Mouse (Mus musculus) cerebellum, adult 2 months (tissue): ENCODE results near the gene Rras2.

Experiments
- CTCF ChIP-seq: fragments of 200-500 bp; IDR thresholded peaks from 2 replicates; pipeline ENCODE4 v1.5.1; 2011; ENCODE audit warnings: low read depth, mild to moderate bottlenecking, control low read depth, low read length, moderate library complexity, borderline replicate concordance; ENCODE audit not compliant: insufficient read depth
- POLR2A ChIP-seq: fragments of 200-500 bp; IDR thresholded peaks from 2 replicates; pipeline ENCODE4 v1.6.1; 2011; ENCODE audit warnings: low read length, control low read depth, borderline replicate concordance; ENCODE audit not compliant: insufficient read depth

- no peak for TF ChIP-seq POLR2A
- TF ChIP-seq CTCF, result no peak
These were observed 76.2 kb downstream of the Rras2 start for GRCm38 (mm10) chr7:114041349-114041748.
